Mouse (Mus musculus): ENCODE results near the gene Taar7f. TPM values are rescaled to one million over a fixed set of nuclear protein-coding genes. Genes with fewer than 3 reads are reported as not detected.

The Taar7f gene
- polyA plus RNA-seq, 1 experiment from 2014 or later = not detected

Other genes with a start within 250 kb of the Taar7f start
- 0.22 TPM in 1 of 2 replicates, not detected in the other for gene Vnn3, start 198.0 kb upstream of the Taar7f start, polyA plus RNA-seq (2015; fragmentation: Nextera tagmentation; extraction: Ambion mirVana)
- 0.25 and 0.43 TPM in 2 replicates for gene Vnn1, start 154.8 kb upstream of the Taar7f start, polyA plus RNA-seq (2015; fragmentation: Nextera tagmentation; extraction: Ambion mirVana)
- gene Taar1, start 129.2 kb upstream of the Taar7f start, polyA plus RNA-seq (2015; fragmentation: Nextera tagmentation; extraction: Ambion mirVana) = not detected in 2 replicates
- not detected in 2 replicates for gene Taar2, start 110.9 kb upstream of the Taar7f start, polyA plus RNA-seq (2015; fragmentation: Nextera tagmentation; extraction: Ambion mirVana)
- not detected in 2 replicates for gene Taar3, start 100.0 kb upstream of the Taar7f start, polyA plus RNA-seq (2015; fragmentation: Nextera tagmentation; extraction: Ambion mirVana)
- not detected in 2 replicates for gene Taar4, start 89.0 kb upstream of the Taar7f start, polyA plus RNA-seq (2015; fragmentation: Nextera tagmentation; extraction: Ambion mirVana)
- gene Taar5, start 78.8 kb upstream of the Taar7f start, polyA plus RNA-seq (2015; fragmentation: Nextera tagmentation; extraction: Ambion mirVana) = not detected in 2 replicates
- gene Taar6, start 63.9 kb upstream of the Taar7f start, polyA plus RNA-seq (2015; fragmentation: Nextera tagmentation; extraction: Ambion mirVana) = not detected in 2 replicates
- not detected in 2 replicates for gene Taar7a, start 56.0 kb upstream of the Taar7f start, polyA plus RNA-seq (2015; fragmentation: Nextera tagmentation; extraction: Ambion mirVana)
- gene Taar7b, start 49.6 kb upstream of the Taar7f start, polyA plus RNA-seq (2015; fragmentation: Nextera tagmentation; extraction: Ambion mirVana) = not detected in 2 replicates
- gene Taar7d, start 22.3 kb upstream of the Taar7f start, polyA plus RNA-seq (2015; fragmentation: Nextera tagmentation; extraction: Ambion mirVana) = not detected in 2 replicates
- not detected in 2 replicates for gene Taar7e, start 11.9 kb upstream of the Taar7f start, polyA plus RNA-seq (2015; fragmentation: Nextera tagmentation; extraction: Ambion mirVana)
- gene Taar8a, start 27.0 kb downstream of the Taar7f start, polyA plus RNA-seq (2015; fragmentation: Nextera tagmentation; extraction: Ambion mirVana) = not detected in 2 replicates
- gene Taar8b, start 42.8 kb downstream of the Taar7f start, polyA plus RNA-seq (2015; fragmentation: Nextera tagmentation; extraction: Ambion mirVana) = not detected in 2 replicates
- not detected in 2 replicates for gene Taar8c, start 52.4 kb downstream of the Taar7f start, polyA plus RNA-seq (2015; fragmentation: Nextera tagmentation; extraction: Ambion mirVana)
- gene Taar9, start 60.0 kb downstream of the Taar7f start, polyA plus RNA-seq (2015; fragmentation: Nextera tagmentation; extraction: Ambion mirVana) = not detected in 2 replicates
- 363 and 388 TPM in 2 replicates for gene Stx7, start 99.8 kb downstream of the Taar7f start, polyA plus RNA-seq (2015; fragmentation: Nextera tagmentation; extraction: Ambion mirVana)
- gene Moxd1, start 174.0 kb downstream of the Taar7f start, polyA plus RNA-seq (2015; fragmentation: Nextera tagmentation; extraction: Ambion mirVana) = 2.7 and 2.8 TPM in 2 replicates

All from midbrain, embryonic 16.5 days (tissue).